Mouse (Mus musculus): ENCODE measurements at regions not wholly inside any gene's neighbourhood (a gene's known extent, or its start where the extent isn't known, plus 50 kb on each side); places are given as distances from the start of the nearest gene placed in this dataset.

- Histone ChIP-seq H3K9me3 (no peaks in the 10 kb centered on the region), H3K4me1 (replicated peaks) (no peaks in the 10 kb centered on the region), H3K27me3 (ENCODE audit: insufficient read depth, poor library complexity, severe bottlenecking) (no peaks in the 10 kb centered on the region), H3K27ac (no peak overlapping the region), H3K36me3 (no peaks in the 10 kb centered on the region), H3K4me3 (no peak overlapping the region)
- no peak for DNase-seq (ENCODE audit: low spot score)
Measured at GRCm38 (mm10) chr3:131961571-131961970, 123.5 kb upstream of the Dkk2 start.

- Histone ChIP-seq H3K36me3 (no peaks in the 10 kb centered on the region), H3K27me3 (ENCODE audit: insufficient read depth, poor library complexity, severe bottlenecking) (no peaks in the 10 kb centered on the region), H3K4me3 (no peak overlapping the region), H3K27ac (no peak overlapping the region), H3K4me1 (replicated peaks) (no peaks in the 10 kb centered on the region), H3K9me3 (no peaks in the 10 kb centered on the region)
- DNase-seq (ENCODE audit: low spot score), result no peak
- WGBS, result 90% methylated on average over 2 of the region's 2 CpGs
Measured at GRCm38 (mm10) chr3:131962870-131963269, 122.2 kb upstream of the Dkk2 start.

- H3K27ac ChIP-seq, result no peak overlapping the region
- H3K4me3 ChIP-seq, result no peak overlapping the region
- no peaks in the 10 kb centered on the region for H3K4me1 ChIP-seq (replicated peaks)
- no peaks in the 10 kb centered on the region for H3K9me3 ChIP-seq
- DNase-seq (ENCODE audit: low spot score), result no peak
- no peaks in the 10 kb centered on the region for H3K36me3 ChIP-seq
- H3K27me3 ChIP-seq (ENCODE audit: insufficient read depth, poor library complexity, severe bottlenecking), result no peaks in the 10 kb centered on the region
- 92% methylated on average over 9 of the region's 9 CpGs for WGBS
Measured at GRCm38 (mm10) chr3:131964952-131965351, 120.1 kb upstream of the Dkk2 start.

- no peak overlapping the region for H3K4me3 ChIP-seq
- H3K36me3 ChIP-seq, result no peaks in the 10 kb centered on the region
- DNase-seq (ENCODE audit: low spot score), result no peak
- no peaks in the 10 kb centered on the region for H3K4me1 ChIP-seq (replicated peaks)
- H3K27me3 ChIP-seq (ENCODE audit: insufficient read depth, poor library complexity, severe bottlenecking), result no peaks in the 10 kb centered on the region
- H3K27ac ChIP-seq, result no peak overlapping the region
- 90% methylated on average over 9 of the region's 9 CpGs for WGBS
- no peaks in the 10 kb centered on the region for H3K9me3 ChIP-seq
Measured at GRCm38 (mm10) chr3:131965456-131966160, 119.5 kb upstream of the Dkk2 start.

- no peaks in the 10 kb centered on the region for H3K27me3 ChIP-seq (ENCODE audit: insufficient read depth, poor library complexity, severe bottlenecking)
- no peaks in the 10 kb centered on the region for H3K9me3 ChIP-seq
- H3K36me3 ChIP-seq, result no peaks in the 10 kb centered on the region
- WGBS, result 79% methylated on average over 11 of the region's 11 CpGs
- H3K27ac ChIP-seq, result no peak overlapping the region
- H3K4me3 ChIP-seq, result no peak overlapping the region
- DNase-seq (ENCODE audit: low spot score), result no peak
- no peaks in the 10 kb centered on the region for H3K4me1 ChIP-seq (replicated peaks)
Measured at GRCm38 (mm10) chr3:131967288-131967687, 117.8 kb upstream of the Dkk2 start.

- 83% methylated on average over 1 of the region's 1 CpGs for WGBS
- no peak for DNase-seq (ENCODE audit: low spot score)
- Histone ChIP-seq H3K27ac (no peak overlapping the region), H3K36me3 (no peaks in the 10 kb centered on the region), H3K9me3 (peaks cover 5% of the 10 kb centered on the region; the same call in 1 of the 2 replicates), H3K27me3 (ENCODE audit: insufficient read depth, poor library complexity, severe bottlenecking) (no peaks in the 10 kb centered on the region), H3K4me3 (no peak overlapping the region), H3K4me1 (replicated peaks) (no peaks in the 10 kb centered on the region)
Measured at GRCm38 (mm10) chr3:131970827-131971226, 114.3 kb upstream of the Dkk2 start.

- Histone ChIP-seq H3K27ac (no peak overlapping the region), H3K27me3 (ENCODE audit: insufficient read depth, poor library complexity, severe bottlenecking) (no peaks in the 10 kb centered on the region), H3K9me3 (peaks cover 5% of the 10 kb centered on the region; the same call in 1 of the 2 replicates), H3K4me3 (no peak overlapping the region), H3K4me1 (replicated peaks) (no peaks in the 10 kb centered on the region), H3K36me3 (no peaks in the 10 kb centered on the region)
- WGBS, result 40% methylated on average over 7 of the region's 7 CpGs
- peak; percentile 58 for DNase-seq (ENCODE audit: low spot score)
Measured at GRCm38 (mm10) chr3:131975940-131976628, 109.0 kb upstream of the Dkk2 start.

- no peaks in the 10 kb centered on the region for H3K36me3 ChIP-seq
- no peak overlapping the region for H3K4me3 ChIP-seq
- H3K9me3 ChIP-seq, result no peaks in the 10 kb centered on the region
- no peak overlapping the region for H3K27ac ChIP-seq
- H3K4me1 ChIP-seq (replicated peaks), result no peaks in the 10 kb centered on the region
- no peak for DNase-seq (ENCODE audit: low spot score)
- H3K27me3 ChIP-seq (ENCODE audit: insufficient read depth, poor library complexity, severe bottlenecking), result no peaks in the 10 kb centered on the region
- WGBS, result 81% methylated on average over 2 of the region's 2 CpGs
Measured at GRCm38 (mm10) chr3:131983292-131983691, 101.8 kb upstream of the Dkk2 start.

- H3K4me3 ChIP-seq, result no peak overlapping the region
- 62% methylated on average over 6 of the region's 6 CpGs for WGBS
- no peaks in the 10 kb centered on the region for H3K36me3 ChIP-seq
- H3K4me1 ChIP-seq (replicated peaks), result peaks cover 7% of the 10 kb centered on the region; the same call in 1 of the 2 replicates
- DNase-seq (ENCODE audit: low spot score), result no peak
- no peak overlapping the region for H3K27ac ChIP-seq
- H3K27me3 ChIP-seq (ENCODE audit: insufficient read depth, poor library complexity, severe bottlenecking), result no peaks in the 10 kb centered on the region
- H3K9me3 ChIP-seq, result no peaks in the 10 kb centered on the region
Measured at GRCm38 (mm10) chr3:131998838-131999613, 86.1 kb upstream of the Dkk2 start.

- peaks cover 4% of the 10 kb centered on the region for H3K4me1 ChIP-seq (replicated peaks)
- no peaks in the 10 kb centered on the region for H3K9me3 ChIP-seq
- no peaks in the 10 kb centered on the region for H3K27me3 ChIP-seq (ENCODE audit: insufficient read depth, poor library complexity, severe bottlenecking)
- H3K4me3 ChIP-seq, result no peak overlapping the region
- no peak for DNase-seq (ENCODE audit: low spot score)
- 0 out of 2 replicates have a peak overlapping the region, but pooled peaks have one; percentile 8 for H3K27ac ChIP-seq
- H3K36me3 ChIP-seq, result no peaks in the 10 kb centered on the region
- WGBS, result 48% methylated on average over 7 of the region's 7 CpGs
Measured at GRCm38 (mm10) chr3:132006191-132006590, 78.9 kb upstream of the Dkk2 start.

GRCm38 (mm10) chr3:132006912-132007311 is 78.2 kb upstream of the Dkk2 start:
- H3K27ac ChIP-seq, result no peak overlapping the region
- peaks cover 4% of the 10 kb centered on the region for H3K4me1 ChIP-seq (replicated peaks)
- DNase-seq (ENCODE audit: low spot score), result no peak
- 67% methylated on average over 11 of the region's 11 CpGs for WGBS
- H3K4me3 ChIP-seq, result no peak overlapping the region
- no peaks in the 10 kb centered on the region for H3K9me3 ChIP-seq
- H3K27me3 ChIP-seq (ENCODE audit: insufficient read depth, poor library complexity, severe bottlenecking), result no peaks in the 10 kb centered on the region
- H3K36me3 ChIP-seq, result no peaks in the 10 kb centered on the region

- no peak for DNase-seq (ENCODE audit: low spot score)
- no peak overlapping the region for H3K27ac ChIP-seq
- H3K36me3 ChIP-seq, result no peaks in the 10 kb centered on the region
- no peaks in the 10 kb centered on the region for H3K9me3 ChIP-seq
- no peaks in the 10 kb centered on the region for H3K27me3 ChIP-seq (ENCODE audit: insufficient read depth, poor library complexity, severe bottlenecking)
- peaks cover 4% of the 10 kb centered on the region for H3K4me1 ChIP-seq (replicated peaks)
- 79% methylated on average over 4 of the region's 4 CpGs for WGBS
- H3K4me3 ChIP-seq, result no peak overlapping the region
Measured at GRCm38 (mm10) chr3:132007356-132007755, 77.7 kb upstream of the Dkk2 start.

- no peak for DNase-seq (ENCODE audit: low spot score)
- 57% methylated on average over 6 of the region's 6 CpGs for WGBS
- Histone ChIP-seq H3K36me3 (no peaks in the 10 kb centered on the region), H3K9me3 (no peaks in the 10 kb centered on the region), H3K4me3 (no peak overlapping the region), H3K27me3 (ENCODE audit: insufficient read depth, poor library complexity, severe bottlenecking) (no peaks in the 10 kb centered on the region), H3K4me1 (replicated peaks) (peaks cover 37% of the 10 kb centered on the region), H3K27ac (peak overlapping the region; percentile 67; the same call in 1 of the 2 replicates)
Measured at GRCm38 (mm10) chr3:132015205-132015604, 69.9 kb upstream of the Dkk2 start.

Measured in hindbrain, embryonic 10.5 days (tissue).